Mouse (Mus musculus) heart, postnatal 14 days (tissue): Measurements from ENCODE around the gene Sdcbp2. TPM values are rescaled to one million over a fixed set of nuclear protein-coding genes. Genes with fewer than 3 reads are reported as not detected.
"Not testable (repeated sequence)": the region's sequence is repeated elsewhere in the genome, so short reads cannot be mapped to it uniquely, and the experiment has no call there.

Experiments used
- DNase-seq, 2 experiments: peaks; one replicate each; pipeline ENCODE4 v3.0.0; 2021 to 2022
- intact Hi-C: fragments of 180-260 bp; cut with DNase I; formaldehyde crosslinking; loops from one replicate; pipeline ENCODE4 v1.15.1; 2025
- total RNA-seq, 2 experiments: library from RNA; stranded (reverse); gene quantifications; 2 replicates each; pipeline ENCODE4 v1.2.3; 2021

Sdcbp2 gene
- total RNA-seq, 2 experiments from 2014 or later, result 1.6 to 2.4 TPM

DNA sequence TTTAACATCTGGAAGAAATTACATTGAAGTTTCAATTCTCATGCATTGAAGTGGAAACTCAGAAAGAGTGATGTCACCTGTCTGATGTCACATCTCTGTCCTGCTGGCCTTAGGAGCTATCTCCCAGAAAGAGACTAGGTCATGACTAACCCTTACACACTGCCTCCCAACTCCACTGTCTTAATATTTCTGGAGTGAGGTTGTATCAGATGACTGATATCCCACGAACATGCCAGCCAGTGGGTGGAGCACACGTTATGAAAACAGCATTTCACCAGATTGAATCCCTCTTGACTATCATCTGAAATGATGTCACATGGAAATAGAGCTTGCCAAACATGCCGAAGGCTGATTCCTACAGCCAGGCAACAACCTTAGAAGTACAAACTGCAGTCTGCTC is 7.4 kb upstream of the Sdcbp2 start:
- intact Hi-C loops, result no loop called here
- no peak for DNase-seq

DNA sequence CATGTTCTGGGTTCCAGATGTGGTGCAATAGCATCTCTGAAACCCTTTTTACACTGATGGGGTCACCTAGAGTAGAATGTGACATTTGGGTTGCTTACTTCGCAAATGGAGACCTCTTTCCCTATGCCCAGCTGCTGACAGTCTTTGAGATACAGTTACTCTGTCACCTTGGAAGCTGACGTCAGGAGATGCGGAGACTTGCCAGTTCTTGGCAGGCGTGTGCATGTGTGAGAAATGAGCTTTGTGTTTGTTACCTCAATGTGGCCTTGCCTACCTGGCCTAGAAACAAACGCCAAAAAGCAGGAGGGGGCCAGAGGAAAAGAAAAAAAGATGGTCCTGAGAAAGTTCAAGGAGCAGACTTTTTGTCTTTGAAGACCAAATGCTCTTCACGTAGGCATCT is 5.6 kb upstream of the Sdcbp2 start:
- intact Hi-C loops, result no loop called here
- no peak for DNase-seq

- intact Hi-C loops, result no loop called here
- no peak for DNase-seq
Measured at GRCm38 (mm10) chr2:151569452-151569851, 3.0 kb upstream of the Sdcbp2 start.

DNA sequence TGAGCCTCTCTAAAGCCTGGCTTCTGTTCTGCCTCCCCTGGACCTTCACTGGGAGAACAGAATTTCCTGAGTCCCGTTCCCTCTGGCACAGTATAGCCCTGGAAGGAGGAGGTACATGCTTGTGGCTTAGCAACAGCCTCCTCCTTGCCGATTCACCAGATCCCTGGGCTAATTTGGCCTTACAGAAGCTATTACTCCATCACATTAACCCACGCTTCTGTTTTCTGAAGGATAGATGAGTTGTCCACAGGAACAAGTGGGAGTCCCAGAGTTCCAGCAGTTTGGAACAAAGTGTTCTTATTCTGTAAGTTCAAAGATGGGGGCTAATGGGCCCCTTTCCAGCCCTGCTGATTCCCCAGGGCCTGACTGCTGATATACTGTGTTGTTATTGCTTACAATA is 1.2 kb downstream of the Sdcbp2 start:
- DNase-seq, result no peak
- intact Hi-C loops, result no loop called here

DNA sequence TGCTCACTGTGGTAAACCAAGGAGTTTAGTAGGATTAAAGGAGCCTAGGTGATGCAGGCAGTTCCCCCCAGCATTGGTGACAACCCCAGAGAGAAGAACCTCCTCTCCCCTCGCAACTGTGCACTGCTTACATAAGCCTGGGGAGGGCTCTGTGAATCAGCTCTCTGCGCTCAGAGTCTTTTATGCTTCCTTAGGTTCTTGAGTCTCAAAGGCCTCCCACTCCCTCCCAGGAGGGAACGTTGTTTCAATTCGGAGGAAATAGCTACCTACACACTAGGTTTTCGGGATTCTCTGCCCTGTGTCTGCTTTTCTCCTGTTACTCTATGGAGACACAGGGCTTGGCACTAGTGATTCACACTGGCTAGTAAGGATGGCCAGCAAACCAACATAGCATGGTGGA is 2.2 kb downstream of the Sdcbp2 start:
- intact Hi-C loops, result loop anchor here (5.0 kb wide), 1 partner anchor 77 kb away; no protein-coding TSS in a partner anchor
- no peak for DNase-seq

GRCm38 (mm10) chr2:151575119-151575698 is 2.8 kb downstream of the Sdcbp2 start:
- DNase-seq, result peak in 1 of 2 experiments; percentile 46
- intact Hi-C loops, result loop anchor here (5.0 kb wide), 1 partner anchor 78 kb away; no protein-coding TSS in a partner anchor

DNA sequence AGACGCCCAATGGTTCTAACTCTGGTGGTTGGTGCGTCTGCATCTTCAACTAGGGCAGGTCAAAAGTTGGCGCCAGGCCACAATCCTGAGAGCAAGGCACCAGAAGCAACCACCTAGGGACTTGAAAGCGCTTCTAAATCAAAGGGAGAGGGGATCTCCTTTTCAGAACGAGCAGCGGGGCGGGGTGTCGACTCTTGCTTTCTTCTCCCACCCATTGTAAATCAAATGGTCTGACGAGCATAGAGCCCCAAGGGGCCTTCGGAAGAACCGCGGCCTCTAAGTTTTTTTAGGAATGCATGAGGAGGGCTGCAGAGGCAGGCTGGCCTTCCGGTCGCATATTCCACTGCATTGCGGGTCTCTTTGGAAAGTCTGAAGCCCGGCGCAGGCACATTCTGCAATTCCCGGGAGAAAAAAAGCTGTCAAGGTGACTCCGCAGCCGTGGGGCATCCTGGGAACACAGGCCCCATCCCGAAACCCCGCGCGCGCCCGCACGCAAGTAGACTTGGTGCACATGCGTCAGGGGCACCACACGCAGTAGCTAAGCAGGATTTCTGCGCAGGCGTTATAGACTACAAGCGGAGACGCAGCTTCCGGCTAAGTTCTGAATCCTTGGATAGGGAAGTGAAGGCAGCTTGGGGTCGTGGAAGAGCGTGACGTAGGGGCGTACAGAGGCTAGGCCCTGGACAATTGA is 3.4 kb downstream of the Sdcbp2 start:
- intact Hi-C loops, result loop anchor here (5.0 kb wide), 1 partner anchor 79 kb away; no protein-coding TSS in a partner anchor

DNA sequence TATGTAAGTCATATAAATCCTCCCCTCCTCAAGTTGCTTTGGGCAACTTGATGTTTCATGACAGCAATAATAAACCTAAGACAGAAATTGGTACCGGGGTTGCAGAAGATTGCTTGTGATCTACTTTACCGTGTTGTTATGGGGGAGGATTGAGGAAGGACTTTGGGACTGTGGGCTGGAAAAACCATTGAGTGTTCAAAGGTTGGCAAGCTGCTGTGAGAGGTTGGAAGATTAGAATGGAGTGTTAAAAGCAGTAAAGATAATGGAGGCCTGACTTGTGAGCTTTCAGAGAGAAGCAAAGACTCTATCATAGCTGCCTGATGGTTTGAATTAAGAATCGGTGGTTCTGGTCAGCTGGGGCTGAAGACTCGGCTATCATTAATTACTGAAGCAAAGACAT is 6.8 kb downstream of the Sdcbp2 start:
- no peak for DNase-seq
- intact Hi-C loops, result loop anchor here (5.0 kb wide), 1 partner anchor 82 kb away; no protein-coding TSS in a partner anchor

More for the DNA sequence above, 3.4 kb downstream of the Sdcbp2 start:
- DNase-seq, result peak; percentile 83 to 85

- DNase-seq, result no peak
- intact Hi-C loops, result loop anchor here (10.0 kb wide), 1 partner anchor 104 kb away; no protein-coding TSS in a partner anchor
Measured at GRCm38 (mm10) chr2:151580945-151581344, 8.5 kb downstream of the Sdcbp2 start.

GRCm38 (mm10) chr2:151585934-151586333 is 13.5 kb downstream of the Sdcbp2 start:
- DNase-seq, result no peak
- intact Hi-C loops, result loop anchor here (5.0 to 10.0 kb wide), 2 partner anchors 69 to 99 kb away; no protein-coding TSS in a partner anchor

- no peak for DNase-seq
- intact Hi-C loops, result loop anchor here (5.0 to 10.0 kb wide), 2 partner anchors 70 to 98 kb away; no protein-coding TSS in a partner anchor
Measured at GRCm38 (mm10) chr2:151586807-151587206, 14.4 kb downstream of the Sdcbp2 start.

DNA sequence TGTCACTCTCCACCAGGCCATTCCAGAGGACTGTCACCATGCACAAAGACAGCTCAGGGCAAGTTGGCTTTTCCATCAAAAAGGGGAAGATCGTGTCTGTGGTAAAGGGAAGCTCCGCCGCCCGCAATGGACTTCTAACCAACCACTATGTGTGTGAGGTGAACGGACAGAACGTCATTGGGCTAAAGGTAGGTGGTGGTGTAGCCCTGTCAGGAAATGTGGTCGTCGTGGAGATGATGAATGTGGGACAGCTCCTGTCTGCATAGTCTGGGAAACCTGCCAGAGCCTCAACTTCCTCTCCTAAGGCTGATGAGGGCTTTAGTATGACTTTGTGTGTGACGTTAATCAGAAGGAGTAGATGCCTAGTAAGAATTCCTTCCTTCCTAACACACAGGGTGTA is 14.9 kb downstream of the Sdcbp2 start:
- no peak for DNase-seq
- intact Hi-C loops, result loop anchor here (5.0 to 10.0 kb wide), 2 partner anchors 70 to 97 kb away; no protein-coding TSS in a partner anchor

DNA sequence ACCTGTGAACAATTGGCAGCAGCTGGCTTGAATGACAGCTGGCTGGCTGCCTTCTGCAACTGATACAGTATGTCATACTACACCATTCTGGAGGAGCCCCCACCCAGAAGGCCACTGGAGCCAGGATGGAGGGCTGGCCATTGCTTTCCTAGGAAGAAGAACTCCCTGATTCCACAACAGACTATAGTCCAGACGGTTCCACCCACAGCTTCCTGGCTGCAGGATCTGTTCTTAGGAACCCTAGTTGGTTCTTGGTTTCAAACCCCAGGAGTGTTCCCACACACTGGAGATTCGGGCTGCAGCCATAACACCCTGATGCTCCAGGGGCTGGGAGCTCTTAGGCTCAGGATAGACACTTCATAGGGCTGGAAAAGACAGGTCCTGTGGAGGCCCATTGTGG is 25.6 kb downstream of the Sdcbp2 start:
- intact Hi-C loops, result no loop called here
- DNase-seq, result no peak

- DNase-seq, result peak in 1 of 2 experiments; percentile 28
- intact Hi-C loops, result no loop called here
Measured at GRCm38 (mm10) chr2:151602106-151602505, 29.7 kb downstream of the Sdcbp2 start.

DNA sequence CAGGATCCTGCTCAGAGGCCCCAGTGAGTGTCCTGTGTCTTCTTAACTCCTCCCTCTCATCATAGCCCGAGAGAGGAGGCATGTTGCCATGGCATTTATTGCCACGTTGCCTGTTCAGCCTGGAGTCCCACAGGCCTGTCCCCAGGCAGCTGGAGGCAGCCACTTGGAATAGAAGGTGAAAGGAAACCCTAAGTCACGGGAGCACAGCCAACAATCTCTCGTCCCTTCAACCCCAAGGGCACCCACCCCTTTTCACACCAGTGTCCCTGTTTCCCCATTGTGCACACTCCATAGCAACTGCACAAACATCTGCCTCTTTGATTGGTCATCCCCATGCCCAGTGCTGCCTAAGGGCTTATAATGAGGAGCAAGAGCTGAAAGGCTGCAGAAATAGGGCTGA is 31.2 kb downstream of the Sdcbp2 start:
- intact Hi-C loops, result no loop called here
- DNase-seq, result no peak

GRCm38 (mm10) chr2:151605437-151605987 is 33.1 kb downstream of the Sdcbp2 start:
- intact Hi-C loops, result no loop called here
- DNase-seq, result no peak

- intact Hi-C loops, result no loop called here
- DNase-seq, result no peak
Measured at GRCm38 (mm10) chr2:151608435-151608834, 36.0 kb downstream of the Sdcbp2 start.

DNA sequence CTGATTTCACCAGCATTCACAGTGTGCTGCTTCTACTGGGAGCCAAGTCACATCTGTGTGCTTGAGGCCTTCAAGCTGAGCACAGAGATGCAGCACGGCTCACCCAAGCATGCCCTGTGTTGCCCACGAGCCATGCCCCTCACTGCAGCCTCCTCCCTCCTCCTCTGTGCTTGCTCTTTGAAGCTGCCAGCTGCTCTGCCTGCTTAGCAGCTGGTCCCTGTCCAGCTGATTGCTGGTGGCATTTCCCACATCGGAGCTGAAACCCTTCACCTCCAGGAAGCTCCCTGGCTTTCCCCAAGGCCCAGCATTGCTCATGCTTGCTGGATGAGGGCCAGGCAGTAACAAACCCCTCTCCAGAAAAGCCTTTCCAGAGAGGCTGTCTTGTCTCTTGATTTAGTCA is 37.6 kb downstream of the Sdcbp2 start:
- no peak for DNase-seq
- intact Hi-C loops, result no loop called here

GRCm38 (mm10) chr2:151615779-151616178 is 43.4 kb downstream of the Sdcbp2 start:
- DNase-seq, intact Hi-C loops: not testable (repeated sequence)

DNA sequence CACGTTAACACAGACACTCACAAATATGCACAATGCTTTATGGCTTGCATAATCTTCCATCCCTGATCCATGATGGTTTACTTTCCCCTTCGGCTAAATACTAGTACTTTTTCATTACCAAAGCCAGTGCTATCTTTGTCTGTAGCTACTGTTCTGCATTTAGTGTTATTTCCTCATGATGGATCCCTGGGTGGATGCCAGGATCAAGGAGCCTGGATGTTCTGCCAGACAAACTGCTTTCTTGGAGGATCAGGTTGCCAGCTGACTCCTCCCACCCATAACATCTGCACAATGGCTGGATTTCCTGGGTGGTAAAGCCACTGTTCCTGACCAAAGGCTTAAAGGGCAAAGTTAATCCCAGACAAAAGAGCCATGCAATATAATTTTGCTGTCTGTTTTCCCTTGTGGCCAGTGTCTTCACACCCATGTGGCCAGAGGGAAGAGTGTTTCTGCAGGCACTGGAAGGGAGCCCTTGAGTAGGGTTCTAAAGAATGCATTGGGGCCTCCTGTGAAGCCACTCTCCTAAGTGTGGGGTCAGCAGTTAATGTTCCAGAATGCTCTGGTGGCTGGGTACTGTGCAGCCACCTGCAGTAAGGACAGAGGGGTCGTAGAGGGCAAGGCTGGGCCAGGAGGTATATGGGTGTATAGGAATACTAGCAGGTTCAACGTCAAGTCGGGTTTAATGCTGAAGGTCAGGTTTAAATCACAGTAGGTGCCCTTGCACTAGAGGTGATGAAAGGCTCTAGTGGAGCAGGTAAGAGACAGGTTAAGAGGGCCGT is 44.3 kb downstream of the Sdcbp2 start:
- intact Hi-C loops, result no loop called here
- no peak for DNase-seq

DNA sequence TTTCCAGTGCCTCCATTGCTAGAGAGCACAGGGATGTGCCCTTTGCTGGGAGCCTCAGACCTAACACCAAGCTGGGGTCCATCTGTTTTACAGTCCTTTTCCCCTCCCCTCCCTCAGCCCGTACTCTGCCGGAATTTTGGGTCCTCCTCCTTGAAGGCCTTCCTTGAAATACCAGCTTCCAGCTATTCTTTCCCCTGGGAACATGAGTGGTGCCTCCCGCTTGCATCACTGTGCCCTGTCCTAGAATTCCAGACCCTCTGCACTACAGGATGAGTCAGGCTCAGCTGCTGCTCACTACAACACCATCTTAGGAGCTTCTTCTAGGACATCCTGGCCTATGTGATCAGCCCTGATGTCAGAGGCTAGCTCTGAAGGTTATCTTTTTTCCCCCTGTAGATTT is 51.4 kb downstream of the Sdcbp2 start:
- no peak for DNase-seq
- intact Hi-C loops, result no loop called here
